Mouse (Mus musculus): ENCODE data around the gene I830077J02Rik.

DNA sequence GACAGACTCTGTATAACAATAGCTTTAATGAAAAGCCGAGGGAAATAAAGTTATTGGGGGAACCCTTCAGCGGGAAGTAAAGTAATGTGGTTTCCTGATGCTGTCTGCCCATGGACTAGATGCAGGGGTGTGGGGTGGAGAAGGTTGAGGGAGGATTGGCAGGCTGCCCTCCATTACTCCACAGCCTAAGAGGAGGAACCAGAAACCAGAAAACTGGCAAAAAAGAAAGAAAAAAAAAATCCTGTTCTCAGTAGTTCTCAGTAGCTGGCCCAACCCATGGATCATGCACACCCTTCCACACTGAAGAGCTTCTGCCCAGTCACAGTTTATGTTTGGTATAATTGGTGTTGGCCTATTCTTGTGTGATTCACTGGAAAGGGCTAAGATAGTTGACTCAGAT is 34.1 kb downstream of the I830077J02Rik start:
- TF ChIP-seq POLR2A (IDR thresholded peaks at IDR 0.05; ENCODE audit: borderline replicate concordance, control insufficient read depth, low read depth, low read length) (no peak), CTCF (IDR thresholded peaks at IDR 0.05; ENCODE audit: control insufficient read depth, insufficient read depth, low read length) (no peak)
